Mouse (Mus musculus): ENCODE measurements around the gene Tcte2. TPM values are rescaled to one million over a fixed set of nuclear protein-coding genes. Genes with fewer than 3 reads are reported as not detected.

The Tcte2 gene
- polyA plus RNA-seq, 1 experiment from 2014 or later: 2.8 TPM

GRCm38 (mm10) chr17:13749027-13749426, 12.6 kb downstream of the Tcte2 start:
- no peaks in the 10 kb centered on the region for H3K36me3 ChIP-seq (ENCODE audit: insufficient read depth, low read length)
- no peak overlapping the region for H3K4me3 ChIP-seq (ENCODE audit: low read length)
- ATAC-seq (ENCODE audit: low FRiP score, low TSS enrichment): no peak
- 91% methylated on average over 4 of the region's 4 CpGs for WGBS
- H3K27me3 ChIP-seq (ENCODE audit: insufficient read depth, low read length): no peaks in the 10 kb centered on the region
- no peaks in the 10 kb centered on the region for H3K9me3 ChIP-seq (ENCODE audit: low read length)
- H3K4me2 ChIP-seq (replicated peaks; ENCODE audit: low read depth, low read length): no peak overlapping the region
- H3K27ac ChIP-seq (ENCODE audit: low read length): no peak overlapping the region
- no peak overlapping the region for H3K9ac ChIP-seq (replicated peaks; ENCODE audit: low read length)
- H3K4me1 ChIP-seq (ENCODE audit: insufficient read depth, low read length): peaks cover 18% of the 10 kb centered on the region

- H3K9me3 ChIP-seq (ENCODE audit: low read length): no peaks in the 10 kb centered on the region
- no peaks in the 10 kb centered on the region for H3K27me3 ChIP-seq (ENCODE audit: insufficient read depth, low read length)
- peaks cover 31% of the 10 kb centered on the region for H3K4me1 ChIP-seq (ENCODE audit: insufficient read depth, low read length)
- H3K4me3 ChIP-seq (ENCODE audit: low read length): no peak overlapping the region
- no peak overlapping the region for H3K4me2 ChIP-seq (replicated peaks; ENCODE audit: low read depth, low read length)
- no peak overlapping the region for H3K27ac ChIP-seq (ENCODE audit: low read length)
- 91% methylated on average over 9 of the region's 9 CpGs for WGBS
- H3K36me3 ChIP-seq (ENCODE audit: insufficient read depth, low read length): no peaks in the 10 kb centered on the region
- no peak for ATAC-seq (ENCODE audit: low FRiP score, low TSS enrichment)
- H3K9ac ChIP-seq (replicated peaks; ENCODE audit: low read length): no peak overlapping the region
Observed at GRCm38 (mm10) chr17:13747681-13748080, 13.9 kb downstream of the Tcte2 start.

GRCm38 (mm10) chr17:13746330-13746729, 15.3 kb downstream of the Tcte2 start:
- Histone ChIP-seq H3K4me2 (replicated peaks; ENCODE audit: low read depth, low read length) (no peak overlapping the region), H3K9ac (replicated peaks; ENCODE audit: low read length) (no peak overlapping the region), H3K27ac (ENCODE audit: low read length) (no peak overlapping the region), H3K36me3 (ENCODE audit: insufficient read depth, low read length) (no peaks in the 10 kb centered on the region), H3K4me1 (ENCODE audit: insufficient read depth, low read length) (peaks cover 40% of the 10 kb centered on the region), H3K4me3 (ENCODE audit: low read length) (no peak overlapping the region), H3K27me3 (ENCODE audit: insufficient read depth, low read length) (no peaks in the 10 kb centered on the region), H3K9me3 (ENCODE audit: low read length) (no peaks in the 10 kb centered on the region)
- no peak for ATAC-seq (ENCODE audit: low FRiP score, low TSS enrichment)
- WGBS: 47% methylated on average over 6 of the region's 6 CpGs

GRCm38 (mm10) chr17:13745373-13745772, 16.3 kb downstream of the Tcte2 start:
- ATAC-seq (ENCODE audit: low FRiP score, low TSS enrichment): peak; percentile 54; the same call in 1 of the 2 replicates
- no peak overlapping the region for H3K4me3 ChIP-seq (ENCODE audit: low read length)
- H3K9me3 ChIP-seq (ENCODE audit: low read length): no peaks in the 10 kb centered on the region
- H3K27ac ChIP-seq (ENCODE audit: low read length): peak overlapping the region; percentile 82
- no peak overlapping the region for H3K9ac ChIP-seq (replicated peaks; ENCODE audit: low read length)
- peaks cover 45% of the 10 kb centered on the region for H3K4me1 ChIP-seq (ENCODE audit: insufficient read depth, low read length)
- peak overlapping the region; percentile 17; the same call in 1 of the 2 replicates for H3K4me2 ChIP-seq (replicated peaks; ENCODE audit: low read depth, low read length)
- WGBS: 54% methylated on average over 2 of the region's 2 CpGs
- H3K36me3 ChIP-seq (ENCODE audit: insufficient read depth, low read length): no peaks in the 10 kb centered on the region
- H3K27me3 ChIP-seq (ENCODE audit: insufficient read depth, low read length): no peaks in the 10 kb centered on the region

GRCm38 (mm10) chr17:13744824-13745223, 16.8 kb downstream of the Tcte2 start:
- no peak overlapping the region for H3K9ac ChIP-seq (replicated peaks; ENCODE audit: low read length)
- peak overlapping the region; percentile 82 for H3K27ac ChIP-seq (ENCODE audit: low read length)
- WGBS: 25% methylated on average over 4 of the region's 4 CpGs
- peaks cover 45% of the 10 kb centered on the region for H3K4me1 ChIP-seq (ENCODE audit: insufficient read depth, low read length)
- H3K4me3 ChIP-seq (ENCODE audit: low read length): no peak overlapping the region
- peak; percentile 91 for ATAC-seq (ENCODE audit: low FRiP score, low TSS enrichment)
- no peaks in the 10 kb centered on the region for H3K9me3 ChIP-seq (ENCODE audit: low read length)
- peak overlapping the region; percentile 17; the same call in 1 of the 2 replicates for H3K4me2 ChIP-seq (replicated peaks; ENCODE audit: low read depth, low read length)
- H3K27me3 ChIP-seq (ENCODE audit: insufficient read depth, low read length): no peaks in the 10 kb centered on the region
- H3K36me3 ChIP-seq (ENCODE audit: insufficient read depth, low read length): no peaks in the 10 kb centered on the region

- H3K27ac ChIP-seq (ENCODE audit: low read length): peak overlapping the region; percentile 82
- H3K4me2 ChIP-seq (replicated peaks; ENCODE audit: low read depth, low read length): no peak overlapping the region
- peaks cover 45% of the 10 kb centered on the region for H3K4me1 ChIP-seq (ENCODE audit: insufficient read depth, low read length)
- H3K9me3 ChIP-seq (ENCODE audit: low read length): no peaks in the 10 kb centered on the region
- H3K36me3 ChIP-seq (ENCODE audit: insufficient read depth, low read length): no peaks in the 10 kb centered on the region
- 0 out of 2 replicates have a peak, but pooled peaks have one; percentile 13 for ATAC-seq (ENCODE audit: low FRiP score, low TSS enrichment)
- WGBS: 22% methylated on average over 6 of the region's 6 CpGs
- no peak overlapping the region for H3K4me3 ChIP-seq (ENCODE audit: low read length)
- H3K9ac ChIP-seq (replicated peaks; ENCODE audit: low read length): peak overlapping the region; percentile 18; the same call in 1 of the 2 replicates
- no peaks in the 10 kb centered on the region for H3K27me3 ChIP-seq (ENCODE audit: insufficient read depth, low read length)
Observed at GRCm38 (mm10) chr17:13744219-13744618, 17.4 kb downstream of the Tcte2 start.

GRCm38 (mm10) chr17:13743709-13744079, 17.9 kb downstream of the Tcte2 start:
- Histone ChIP-seq H3K27ac (ENCODE audit: low read length) (peak overlapping the region; percentile 82), H3K4me3 (ENCODE audit: low read length) (no peak overlapping the region), H3K27me3 (ENCODE audit: insufficient read depth, low read length) (no peaks in the 10 kb centered on the region), H3K9me3 (ENCODE audit: low read length) (no peaks in the 10 kb centered on the region), H3K4me2 (replicated peaks; ENCODE audit: low read depth, low read length) (no peak overlapping the region), H3K36me3 (ENCODE audit: insufficient read depth, low read length) (no peaks in the 10 kb centered on the region), H3K9ac (replicated peaks; ENCODE audit: low read length) (0 out of 2 replicates have a peak overlapping the region, but pooled peaks have one; percentile 14), H3K4me1 (ENCODE audit: insufficient read depth, low read length) (peaks cover 45% of the 10 kb centered on the region)
- WGBS: 38% methylated on average over 5 of the region's 5 CpGs
- ATAC-seq (ENCODE audit: low FRiP score, low TSS enrichment): peak; percentile 47; the same call in 1 of the 2 replicates

- Histone ChIP-seq H3K4me1 (ENCODE audit: insufficient read depth, low read length) (peaks cover 45% of the 10 kb centered on the region), H3K4me3 (ENCODE audit: low read length) (no peak overlapping the region), H3K4me2 (replicated peaks; ENCODE audit: low read depth, low read length) (no peak overlapping the region), H3K36me3 (ENCODE audit: insufficient read depth, low read length) (no peaks in the 10 kb centered on the region), H3K27ac (ENCODE audit: low read length) (peak overlapping the region; percentile 82), H3K27me3 (ENCODE audit: insufficient read depth, low read length) (no peaks in the 10 kb centered on the region), H3K9ac (replicated peaks; ENCODE audit: low read length) (peak overlapping the region; percentile 28; the same call in 1 of the 2 replicates), H3K9me3 (ENCODE audit: low read length) (no peaks in the 10 kb centered on the region)
- 49% methylated on average over 7 of the region's 7 CpGs for WGBS
- ATAC-seq (ENCODE audit: low FRiP score, low TSS enrichment): no peak
Observed at GRCm38 (mm10) chr17:13742941-13743708, 18.5 kb downstream of the Tcte2 start.

- 13% methylated on average over 2 of the region's 2 CpGs for WGBS
- no peaks in the 10 kb centered on the region for H3K9me3 ChIP-seq (ENCODE audit: low read length)
- no peak overlapping the region for H3K27ac ChIP-seq (ENCODE audit: low read length)
- no peaks in the 10 kb centered on the region for H3K36me3 ChIP-seq (ENCODE audit: insufficient read depth, low read length)
- ATAC-seq (ENCODE audit: low FRiP score, low TSS enrichment): no peak
- H3K4me1 ChIP-seq (ENCODE audit: insufficient read depth, low read length): peaks cover 45% of the 10 kb centered on the region
- H3K4me2 ChIP-seq (replicated peaks; ENCODE audit: low read depth, low read length): no peak overlapping the region
- H3K9ac ChIP-seq (replicated peaks; ENCODE audit: low read length): no peak overlapping the region
- H3K27me3 ChIP-seq (ENCODE audit: insufficient read depth, low read length): no peaks in the 10 kb centered on the region
- H3K4me3 ChIP-seq (ENCODE audit: low read length): no peak overlapping the region
Observed at GRCm38 (mm10) chr17:13742334-13742733, 19.3 kb downstream of the Tcte2 start.

GRCm38 (mm10) chr17:13741611-13742010, 20.0 kb downstream of the Tcte2 start:
- ATAC-seq (ENCODE audit: low FRiP score, low TSS enrichment): no peak
- no peak overlapping the region for H3K4me3 ChIP-seq (ENCODE audit: low read length)
- H3K27me3 ChIP-seq (ENCODE audit: insufficient read depth, low read length): no peaks in the 10 kb centered on the region
- H3K36me3 ChIP-seq (ENCODE audit: insufficient read depth, low read length): no peaks in the 10 kb centered on the region
- WGBS: 79% methylated on average over 7 of the region's 7 CpGs
- no peaks in the 10 kb centered on the region for H3K9me3 ChIP-seq (ENCODE audit: low read length)
- peaks cover 45% of the 10 kb centered on the region for H3K4me1 ChIP-seq (ENCODE audit: insufficient read depth, low read length)
- H3K4me2 ChIP-seq (replicated peaks; ENCODE audit: low read depth, low read length): no peak overlapping the region
- no peak overlapping the region for H3K9ac ChIP-seq (replicated peaks; ENCODE audit: low read length)
- no peak overlapping the region for H3K27ac ChIP-seq (ENCODE audit: low read length)
